Mouse (Mus musculus) spleen, adult 2 months (tissue): Measurements from ENCODE around the gene Tns1. TPM values are rescaled to one million over a fixed set of nuclear protein-coding genes. Genes with fewer than 3 reads are reported as not detected.

Experiments used
- DNase-seq, 2 experiments: peaks; one replicate each; pipeline versions ENCODE4 v3.0.0 to v3.0.0-alpha.2; 2012 to 2021; ENCODE audit warnings: low spot score in 2 of 2, low read depth in 1 of 2
- H3K27ac ChIP-seq: fragments of 200-500 bp; 2 replicates; pipeline ENCODE4 v1.5.1; 2012; ENCODE audit warnings: low read length, inconsistent platforms; ENCODE audit not compliant: insufficient read depth
- H3K27me3 ChIP-seq: fragments of 200-500 bp; 2 replicates; pipeline ENCODE4 v1.6.1; 2012; ENCODE audit warnings: mild to moderate bottlenecking, moderate library complexity, low read length, inconsistent platforms; ENCODE audit not compliant: control insufficient read depth, insufficient read depth
- H3K36me3 ChIP-seq: fragments of 200-500 bp; 2 replicates; pipeline ENCODE4 v1.6.1; 2012; ENCODE audit warnings: mild to moderate bottlenecking, low read length, inconsistent platforms; ENCODE audit not compliant: control insufficient read depth, insufficient read depth
- H3K4me1 ChIP-seq: fragments of 200-500 bp; 2 replicates; pipeline ENCODE4 v1.6.1; 2011; ENCODE audit warnings: inconsistent platforms; ENCODE audit not compliant: control insufficient read depth, insufficient read depth, insufficient read length
- H3K4me3 ChIP-seq: fragments of 200-500 bp; 2 replicates; pipeline ENCODE4 v1.5.1; 2011; ENCODE audit warnings: mild to moderate bottlenecking, inconsistent platforms; ENCODE audit not compliant: insufficient read depth, insufficient read length; ENCODE audit errors: extremely low read depth
- CTCF ChIP-seq: fragments of 200-500 bp; IDR thresholded peaks from 2 replicates; pipeline ENCODE4 v1.5.1; 2011; ENCODE audit warnings: mild to moderate bottlenecking, inconsistent platforms; ENCODE audit not compliant: insufficient read depth, insufficient read length, insufficient replicate concordance; ENCODE audit errors: extremely low read depth
- POLR2A ChIP-seq: fragments of 200-500 bp; IDR thresholded peaks from 2 replicates; pipeline ENCODE4 v1.6.1; 2011; ENCODE audit warnings: low read depth, low read length, inconsistent platforms
- WGBS: fragments of 180-500 bp; shearing (Covaris S2); methylation state at CpG from one replicate; pipeline ENCODE4 v1.1.7; 2018; 5-methylcytosine and 5-hydroxymethylcytosine counted together
- polyA plus RNA-seq: library from polyadenylated mRNA; depleted of rRNA; stranded (reverse); fragments of >200 nt; gene quantifications from 2 replicates; pipeline ENCODE4 v1.2.3, GENCODE M21; 2012

Gene Tns1
- polyA plus RNA-seq, 1 experiment: 80.4 TPM

DNA sequence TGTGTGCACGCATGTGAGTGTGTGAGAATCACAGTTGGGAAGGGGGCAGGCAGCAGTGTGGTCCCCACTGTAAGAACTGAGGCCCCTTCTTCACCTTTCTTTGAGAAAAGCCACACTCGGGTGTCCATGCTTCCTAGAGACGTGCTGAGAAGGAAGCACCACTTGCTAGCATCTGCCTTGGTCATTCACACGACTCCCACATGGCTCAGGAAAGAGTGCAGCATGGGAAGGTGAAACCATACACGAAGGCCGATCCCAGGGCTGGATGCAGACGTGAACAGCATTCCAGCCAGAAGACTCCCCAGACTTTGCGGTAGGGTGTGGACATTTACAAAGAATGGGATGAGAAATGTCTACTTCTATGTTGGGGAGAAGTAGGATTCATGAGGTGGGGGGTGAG, 212.3 kb downstream of the Tns1 start:
- no peaks in the 10 kb centered on the region for H3K36me3 ChIP-seq
- no peaks in the 10 kb centered on the region; the same call in 1 of the 2 replicates for H3K4me1 ChIP-seq
- no peak overlapping the region for H3K27ac ChIP-seq
- 91% methylated on average over 8 of the region's 8 CpGs for WGBS
- no peak for TF ChIP-seq POLR2A
- TF ChIP-seq CTCF: no peak
- no peaks in the 10 kb centered on the region for H3K27me3 ChIP-seq
- DNase-seq: no peak
- no peak overlapping the region for H3K4me3 ChIP-seq

DNA sequence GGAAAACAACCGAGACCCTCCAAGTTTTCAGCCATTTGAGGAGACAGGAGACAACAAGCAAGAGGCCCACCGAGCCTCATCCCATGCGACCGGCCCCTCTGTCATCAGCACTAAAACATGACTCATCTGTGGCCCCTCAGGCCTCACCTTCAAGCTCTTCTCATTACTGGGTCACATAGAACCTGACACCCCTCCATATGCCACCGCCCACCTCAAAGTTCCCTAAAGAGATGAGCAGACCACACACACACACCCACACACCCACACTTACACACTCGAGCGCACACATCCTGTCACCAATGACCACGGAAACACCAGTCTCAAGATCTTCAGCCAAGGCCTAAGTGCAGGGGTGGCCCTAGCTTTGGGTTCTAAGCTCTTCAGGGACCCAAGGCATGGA, 213.5 kb downstream of the Tns1 start:
- H3K4me3 ChIP-seq: no peak overlapping the region
- TF ChIP-seq CTCF: no peak
- no peak for TF ChIP-seq POLR2A
- no peaks in the 10 kb centered on the region for H3K27me3 ChIP-seq
- no peaks in the 10 kb centered on the region for H3K36me3 ChIP-seq
- 59% methylated on average over 8 of the region's 8 CpGs for WGBS
- H3K4me1 ChIP-seq: no peaks in the 10 kb centered on the region; the same call in 1 of the 2 replicates
- no peak for DNase-seq
- H3K27ac ChIP-seq: no peak overlapping the region

DNA sequence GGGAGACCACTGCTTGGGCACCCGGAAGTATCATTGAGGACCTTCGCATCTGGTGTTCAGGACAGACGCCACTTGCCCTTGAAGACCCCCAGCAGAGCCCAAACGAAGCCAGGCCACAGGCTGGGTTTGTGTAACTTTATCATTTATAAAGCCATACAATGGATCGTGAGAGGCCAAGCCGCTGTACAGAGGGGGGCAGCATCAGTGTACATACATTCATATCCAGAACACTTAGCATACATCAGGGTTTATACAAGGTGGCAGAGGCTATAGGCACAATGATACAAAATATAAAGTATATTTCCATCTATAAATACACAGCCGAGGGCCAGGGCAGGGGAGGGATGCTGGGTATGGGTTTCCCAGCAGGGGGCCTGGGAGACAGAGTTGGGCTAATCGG, 214.1 kb downstream of the Tns1 start:
- H3K4me3 ChIP-seq: no peak overlapping the region
- no peak for DNase-seq
- WGBS: 95% methylated on average over 8 of the region's 8 CpGs
- H3K36me3 ChIP-seq: no peaks in the 10 kb centered on the region
- no peaks in the 10 kb centered on the region for H3K27me3 ChIP-seq
- TF ChIP-seq CTCF (no peak), POLR2A (no peak)
- H3K4me1 ChIP-seq: no peaks in the 10 kb centered on the region; the same call in 1 of the 2 replicates
- H3K27ac ChIP-seq: no peak overlapping the region

DNA sequence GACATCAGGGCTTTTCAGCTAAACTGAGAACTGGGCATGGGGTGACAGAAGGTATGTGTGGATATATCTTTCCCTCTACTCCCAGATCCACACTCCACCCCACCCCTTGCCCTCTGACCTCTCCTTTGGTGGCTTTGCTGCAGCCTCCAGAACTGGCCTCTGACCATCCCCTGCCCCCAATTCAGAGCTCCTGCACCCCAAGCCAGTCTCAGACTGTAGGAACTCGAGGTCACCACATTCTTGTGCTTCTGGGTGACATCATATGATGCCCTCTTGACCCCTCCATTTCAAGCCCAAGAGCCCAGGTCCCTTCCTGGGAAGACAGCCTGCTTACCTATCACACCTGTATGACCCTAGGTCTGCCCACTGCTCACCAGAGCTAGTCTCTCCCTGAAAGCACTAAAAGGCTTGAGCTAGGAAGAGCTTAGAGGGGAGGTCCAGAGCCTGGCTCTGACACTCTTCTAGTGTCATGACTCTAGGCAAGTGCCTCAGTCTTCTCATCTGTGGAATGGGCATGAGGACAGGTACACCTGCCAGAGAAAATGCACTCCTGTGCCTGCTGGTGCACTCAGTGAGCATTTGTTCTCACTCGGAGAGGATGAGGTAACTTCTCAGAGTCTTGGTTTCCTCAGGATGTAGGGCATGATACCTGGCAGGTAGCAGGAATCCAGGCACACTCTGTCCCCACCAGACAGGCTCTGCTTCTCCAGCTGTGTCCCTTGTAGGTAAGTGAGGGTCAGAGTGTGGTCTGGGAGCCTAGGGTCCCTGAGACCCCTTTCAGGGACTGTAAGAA, 214.9 kb downstream of the Tns1 start:
- DNase-seq: no peak
- no peaks in the 10 kb centered on the region; the same call in 1 of the 2 replicates for H3K4me1 ChIP-seq
- TF ChIP-seq CTCF: no peak
- no peak for TF ChIP-seq POLR2A
- no peak overlapping the region for H3K4me3 ChIP-seq
- H3K27me3 ChIP-seq: no peaks in the 10 kb centered on the region
- H3K27ac ChIP-seq: no peak overlapping the region
- whole genome bisulfite sequencing: 50% methylated on average over 2 of the region's 2 CpGs
- no peaks in the 10 kb centered on the region for H3K36me3 ChIP-seq

DNA sequence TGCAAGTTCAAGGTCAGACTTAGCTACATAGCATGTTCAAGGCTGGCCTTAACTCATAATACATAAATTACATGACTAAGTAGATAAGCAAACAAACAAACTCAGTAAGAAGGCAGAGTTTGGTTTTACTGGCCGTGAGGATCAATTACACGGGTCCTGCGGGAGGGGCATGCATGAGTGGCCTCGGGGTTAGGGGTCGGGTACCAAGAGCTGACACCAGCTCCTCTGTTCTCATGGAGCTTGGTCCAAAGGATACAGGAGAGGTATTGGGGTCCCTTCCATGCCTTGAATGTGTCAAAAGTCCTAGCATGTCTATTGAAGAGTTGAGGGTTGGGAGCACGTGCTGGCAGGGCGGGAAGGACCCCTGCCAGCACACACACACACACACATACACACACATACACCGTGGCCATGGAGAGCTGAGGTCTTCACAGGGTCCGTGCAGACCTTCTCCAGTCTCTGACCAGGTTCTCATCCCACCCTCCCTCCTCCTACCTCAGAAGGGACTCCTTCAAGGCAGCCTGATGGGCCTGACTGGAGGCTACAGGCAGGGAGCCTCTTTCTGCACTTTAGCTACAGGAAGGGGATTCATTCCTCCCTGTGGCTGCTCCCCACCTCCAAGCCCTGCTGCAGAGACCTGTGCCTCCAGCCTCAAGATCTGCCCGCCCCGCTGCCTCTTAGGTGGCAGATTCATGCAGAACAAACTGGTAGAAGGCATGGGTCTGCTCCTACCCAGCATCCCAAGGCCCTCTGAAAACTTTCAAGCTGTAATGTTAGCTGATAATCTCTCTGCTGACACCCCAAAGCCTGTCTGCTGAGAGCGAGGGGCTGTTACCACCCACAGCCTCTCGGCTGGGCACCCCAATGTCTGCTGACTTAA, 215.9 kb downstream of the Tns1 start:
- 84% methylated on average over 13 of the region's 13 CpGs for WGBS
- Histone ChIP-seq H3K36me3 (no peaks in the 10 kb centered on the region), H3K4me3 (no peak overlapping the region), H3K4me1 (no peaks in the 10 kb centered on the region; the same call in 1 of the 2 replicates), H3K27ac (no peak overlapping the region), H3K27me3 (no peaks in the 10 kb centered on the region)
- TF ChIP-seq CTCF: no peak
- TF ChIP-seq POLR2A: no peak
- no peak for DNase-seq

DNA sequence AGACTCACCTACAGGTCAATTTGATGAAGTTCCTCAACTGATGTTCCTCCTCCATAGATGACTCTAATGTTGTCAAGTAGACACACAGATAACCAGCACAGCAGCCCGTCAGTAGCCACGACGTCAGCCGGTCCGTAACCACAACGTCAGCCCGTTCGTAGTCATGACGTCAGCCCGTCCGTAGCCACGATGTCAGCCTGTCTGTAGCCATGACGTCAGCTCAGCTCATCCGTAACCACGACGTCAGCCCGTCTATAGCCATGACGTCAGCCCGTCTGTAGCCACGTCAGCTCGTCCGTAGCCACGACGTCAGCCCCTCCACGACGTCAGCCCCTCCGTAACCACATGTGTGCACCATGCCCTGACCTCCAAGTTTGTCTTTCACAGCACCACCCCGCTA, 217.1 kb downstream of the Tns1 start:
- no peak overlapping the region for H3K4me3 ChIP-seq
- no peak overlapping the region for H3K27ac ChIP-seq
- 90% methylated on average over 28 of the region's 28 CpGs for WGBS
- H3K36me3 ChIP-seq: no peaks in the 10 kb centered on the region
- no peaks in the 10 kb centered on the region for H3K27me3 ChIP-seq
- no peak for TF ChIP-seq CTCF
- no peak for TF ChIP-seq POLR2A
- no peak for DNase-seq
- H3K4me1 ChIP-seq: no peaks in the 10 kb centered on the region; the same call in 1 of the 2 replicates
